Mouse (Mus musculus) testis, adult 2 months (tissue): ENCODE results near the gene Dgkz.

ENCODE experiments used
- CTCF ChIP-seq: fragments of 200-500 bp; IDR thresholded peaks from 2 replicates; pipeline ENCODE4 v1.5.1; 2012; ENCODE audit warnings: low read depth, mild to moderate bottlenecking, inconsistent platforms, low read length, moderate library complexity; ENCODE audit not compliant: control insufficient read depth, insufficient read depth, insufficient replicate concordance
- POLR2A ChIP-seq: fragments of 200-500 bp; IDR thresholded peaks from 2 replicates; pipeline ENCODE4 v1.6.1; 2012; ENCODE audit warnings: low read depth, mild to moderate bottlenecking, inconsistent platforms, low read length, moderate library complexity; ENCODE audit not compliant: control insufficient read depth

GRCm38 (mm10) chr2:91884616-91885015 lies 91.0 kb downstream of the Dgkz start:
- TF ChIP-seq CTCF (no peak), POLR2A (no peak)
